Mouse (Mus musculus): ENCODE results near the gene Dpep1. TPM values are rescaled to one million over a fixed set of nuclear protein-coding genes. Genes with fewer than 3 reads are reported as not detected.

Gene Dpep1
- total RNA-seq (2014; fragmentation: Nextera tagmentation) (not detected in 2 replicates), total RNA-seq (2017) (not detected in 2 replicates)

GRCm38 (mm10) chr8:123185566-123186409, at the start of gene Dpep1:
Gene Dpep1 (plus strand): TSS chr8:123186242.
- no peak for ATAC-seq (replicated peaks; ENCODE audit: low FRiP score, low TSS enrichment, poor library complexity, severe bottlenecking)

DNA sequence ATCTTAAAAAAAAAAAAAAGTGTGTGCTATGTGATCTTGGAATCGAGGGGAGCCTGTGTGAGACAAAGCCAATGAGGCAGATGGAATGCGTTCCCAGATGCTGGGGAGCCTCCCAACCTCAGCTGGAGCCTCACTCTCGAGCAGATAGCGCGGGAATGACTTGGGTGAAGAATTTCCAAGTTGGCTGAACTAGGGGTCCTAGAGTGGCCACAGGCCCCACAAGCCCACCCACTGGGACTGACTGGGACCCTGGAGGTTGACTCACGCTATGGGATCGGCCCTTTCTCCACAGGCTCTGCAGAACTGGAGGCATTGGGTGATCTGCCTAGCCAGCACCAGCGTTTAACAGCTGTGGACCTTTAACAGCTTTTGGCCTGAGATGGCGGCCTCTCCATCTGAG, 49.8 kb upstream of the Dpep1 start:
- ATAC-seq (replicated peaks; ENCODE audit: low FRiP score, low TSS enrichment, poor library complexity, severe bottlenecking), result no peak

- ATAC-seq (replicated peaks; ENCODE audit: low FRiP score, low TSS enrichment, poor library complexity, severe bottlenecking), result no peak
These were observed 48.4 kb upstream of the Dpep1 start for GRCm38 (mm10) chr8:123137645-123138077.

GRCm38 (mm10) chr8:123138741-123139140, 47.3 kb upstream of the Dpep1 start:
- no peak for ATAC-seq (replicated peaks; ENCODE audit: low FRiP score, low TSS enrichment, poor library complexity, severe bottlenecking)

- ATAC-seq (replicated peaks; ENCODE audit: low FRiP score, low TSS enrichment, poor library complexity, severe bottlenecking), result no peak
These were observed 44.1 kb upstream of the Dpep1 start for GRCm38 (mm10) chr8:123141741-123142462.

DNA sequence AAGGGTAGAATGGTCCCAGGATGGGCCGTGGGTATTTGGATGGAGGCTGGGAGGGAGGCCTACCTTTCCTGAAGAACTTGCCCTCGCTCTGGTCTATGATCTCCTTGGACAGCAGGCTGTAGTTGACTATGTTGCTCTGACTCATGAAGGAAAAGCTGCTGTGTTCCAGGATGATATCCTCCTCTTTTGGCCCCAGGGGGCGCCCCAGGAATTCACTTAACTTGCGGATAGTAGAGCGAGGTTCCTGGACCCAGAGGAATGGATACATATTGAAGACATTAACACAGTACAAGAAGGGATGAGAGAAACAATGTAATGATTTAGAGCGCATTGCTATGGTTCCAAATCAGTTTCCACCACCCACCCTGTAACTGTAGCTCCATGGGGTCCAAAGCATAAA, 40.8 kb upstream of the Dpep1 start:
- ATAC-seq (replicated peaks; ENCODE audit: low FRiP score, low TSS enrichment, poor library complexity, severe bottlenecking), result 0 out of 2 replicates have a peak, but pooled peaks have one; percentile 36

- no peak for ATAC-seq (replicated peaks; ENCODE audit: low FRiP score, low TSS enrichment, poor library complexity, severe bottlenecking)
These were observed 39.7 kb upstream of the Dpep1 start for GRCm38 (mm10) chr8:123146390-123146789.

DNA sequence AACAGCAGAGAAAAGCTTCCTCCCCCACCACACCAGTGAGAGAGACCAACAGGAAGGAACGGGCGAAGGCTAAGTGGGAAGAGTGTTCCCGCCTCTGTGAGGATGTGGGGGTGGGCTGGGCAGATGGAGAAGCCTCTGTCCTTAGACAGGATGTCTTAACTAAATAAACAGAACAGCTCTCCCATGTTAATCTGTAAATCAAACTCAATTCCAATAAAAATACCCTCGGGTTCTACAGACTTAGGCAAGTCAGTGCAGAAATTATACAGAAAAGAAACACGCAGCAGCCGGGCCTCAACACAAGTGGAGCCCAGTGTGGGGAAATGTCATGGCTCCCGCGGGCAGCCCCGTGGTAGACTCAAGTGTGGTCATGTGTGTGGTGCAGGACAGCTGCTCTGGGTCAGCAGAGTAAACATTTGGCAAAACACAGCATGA, 35.3 kb upstream of the Dpep1 start:
- ATAC-seq (replicated peaks; ENCODE audit: low FRiP score, low TSS enrichment, poor library complexity, severe bottlenecking), result no peak

DNA sequence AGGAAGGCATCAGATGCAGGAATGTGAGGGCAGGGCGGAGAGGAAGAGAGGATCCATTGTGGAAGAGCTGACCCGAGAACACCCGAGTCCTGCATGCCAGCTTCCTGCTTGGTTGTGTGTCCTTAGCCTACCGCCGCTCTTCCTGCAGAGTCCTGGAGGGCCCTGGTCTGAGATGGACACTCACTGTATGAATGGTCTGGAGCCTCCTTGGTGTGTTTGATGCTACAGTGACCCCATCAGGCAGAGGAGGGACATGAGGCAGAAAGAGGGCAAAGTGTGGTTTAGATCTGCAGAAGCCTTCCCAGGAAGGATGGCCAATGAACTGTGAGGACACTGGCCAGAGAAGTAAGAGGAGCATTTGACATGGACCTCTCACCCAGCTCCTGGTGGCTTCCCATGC, 30.9 kb upstream of the Dpep1 start:
- ATAC-seq (replicated peaks; ENCODE audit: low FRiP score, low TSS enrichment, poor library complexity, severe bottlenecking), result no peak

DNA sequence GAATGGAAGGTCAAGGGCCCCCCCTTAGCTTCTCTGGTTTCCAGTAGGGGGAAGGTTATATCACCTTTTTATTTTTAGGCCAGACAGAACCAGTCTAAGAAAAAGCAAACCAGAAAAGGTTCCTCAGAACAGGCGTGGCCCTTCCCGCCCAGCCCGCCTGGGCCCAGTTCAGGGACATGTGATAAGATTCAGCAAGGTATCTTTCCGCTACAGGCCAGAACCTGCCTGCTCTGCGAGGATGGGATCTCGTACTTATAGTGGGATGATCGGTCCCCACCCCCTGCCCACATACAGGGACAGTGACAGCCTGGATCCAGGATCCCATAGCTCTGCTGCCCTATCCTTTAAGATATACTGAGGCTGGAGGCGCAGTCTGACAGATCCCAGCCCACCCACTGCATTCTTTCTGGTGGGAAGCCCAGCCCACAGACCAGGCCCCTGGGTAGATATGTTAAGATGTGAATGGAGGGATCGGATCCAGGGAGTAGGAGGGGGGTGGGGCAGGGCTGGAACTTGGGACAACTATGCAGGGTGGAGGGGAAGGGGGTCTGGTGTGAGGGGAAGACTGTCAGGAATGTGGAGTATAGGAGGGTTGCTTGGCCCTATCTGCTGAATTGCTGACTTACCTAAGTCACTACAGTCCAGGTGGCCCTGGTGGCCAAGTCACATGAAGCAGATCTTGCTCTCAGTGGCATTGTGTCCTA, 29.8 kb upstream of the Dpep1 start:
- ATAC-seq (replicated peaks; ENCODE audit: low FRiP score, low TSS enrichment, poor library complexity, severe bottlenecking), result peak; percentile 66

DNA sequence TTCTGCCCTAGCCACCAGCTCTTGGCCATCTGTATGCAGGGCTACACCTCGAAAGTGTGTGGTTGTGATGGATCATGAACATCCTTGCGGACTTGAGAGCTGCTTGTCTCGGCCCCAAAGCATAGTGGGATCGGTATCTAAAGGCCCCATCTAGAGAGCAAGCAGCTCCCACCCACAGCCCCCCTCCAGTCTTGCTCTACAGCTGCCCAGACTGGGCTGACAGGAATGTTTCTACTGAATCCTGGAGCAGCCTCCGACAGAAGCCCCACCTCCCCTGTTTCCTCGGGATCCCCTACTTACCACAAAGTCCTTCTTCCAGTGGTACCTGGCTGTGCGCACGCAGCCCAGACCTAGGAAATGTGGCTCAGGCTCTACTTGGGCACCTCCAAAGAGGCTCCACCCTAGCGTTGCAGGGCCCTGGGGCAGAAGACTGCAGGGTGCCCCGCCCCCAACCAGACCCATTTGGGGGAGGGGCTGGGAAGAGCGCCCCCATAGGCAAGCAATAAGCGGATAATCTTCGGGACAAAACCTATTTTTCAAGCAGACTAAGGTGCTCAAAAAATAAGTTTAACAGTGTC, 28.1 kb upstream of the Dpep1 start, which contains the start of gene Sult5a1:
Gene Sult5a1 (minus strand): TSS at position 428 of the 578 bp plus-strand sequence.
- ATAC-seq (replicated peaks; ENCODE audit: low FRiP score, low TSS enrichment, poor library complexity, severe bottlenecking), result no peak

GRCm38 (mm10) chr8:123181391-123181790, 4.7 kb upstream of the Dpep1 start:
- ATAC-seq (replicated peaks; ENCODE audit: low FRiP score, low TSS enrichment, poor library complexity, severe bottlenecking), result no peak

DNA sequence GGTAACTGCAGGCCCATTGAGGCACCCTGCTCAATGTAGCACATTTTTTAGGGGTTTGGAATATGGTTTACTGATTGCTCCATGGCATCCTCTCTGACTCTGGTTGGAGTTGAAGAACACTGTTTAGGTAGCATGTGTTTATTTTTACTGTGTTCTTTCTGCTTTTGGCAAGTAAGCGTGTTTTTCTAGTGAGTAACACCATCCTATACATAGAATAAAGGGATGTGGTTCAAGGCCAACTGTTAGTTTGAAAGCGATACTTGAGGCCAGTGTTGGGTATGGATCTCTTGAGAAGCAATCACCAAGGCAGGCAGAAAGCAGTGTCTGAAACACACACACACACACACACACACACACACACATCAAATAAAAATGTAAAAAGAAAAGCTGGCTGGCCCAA, 2.0 kb downstream of the Dpep1 start:
- ATAC-seq (replicated peaks; ENCODE audit: low FRiP score, low TSS enrichment, poor library complexity, severe bottlenecking), result no peak

- no peak for ATAC-seq (replicated peaks; ENCODE audit: low FRiP score, low TSS enrichment, poor library complexity, severe bottlenecking)
These were observed 2.8 kb downstream of the Dpep1 start for GRCm38 (mm10) chr8:123188841-123189240.

GRCm38 (mm10) chr8:123190678-123191077, 4.6 kb downstream of the Dpep1 start:
- peak; percentile 68; the same call in 1 of the 2 replicates for ATAC-seq (replicated peaks; ENCODE audit: low FRiP score, low TSS enrichment, poor library complexity, severe bottlenecking)

GRCm38 (mm10) chr8:123191908-123192307, 5.9 kb downstream of the Dpep1 start:
- ATAC-seq (replicated peaks; ENCODE audit: low FRiP score, low TSS enrichment, poor library complexity, severe bottlenecking), result no peak

DNA sequence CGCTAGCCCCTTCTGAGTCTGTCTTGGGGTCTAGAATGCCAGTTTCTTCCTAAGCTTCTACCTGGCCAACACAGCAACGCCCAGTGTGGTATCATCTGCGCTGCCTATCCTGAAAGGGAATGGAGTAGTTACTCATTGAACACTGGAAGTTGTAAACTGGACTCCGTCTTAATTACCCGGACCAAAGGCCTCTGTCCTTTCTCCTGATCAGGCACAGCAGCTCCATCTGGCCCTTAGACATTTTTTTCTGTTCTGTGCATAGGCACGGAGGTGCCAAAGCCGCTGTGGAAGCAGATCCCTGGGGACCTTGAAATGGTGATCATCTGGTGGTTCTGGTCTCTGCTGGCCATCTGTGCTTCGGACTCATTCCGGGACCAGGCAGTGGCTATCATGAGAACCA, 7.7 kb downstream of the Dpep1 start:
- ATAC-seq (replicated peaks; ENCODE audit: low FRiP score, low TSS enrichment, poor library complexity, severe bottlenecking), result no peak

- ATAC-seq (replicated peaks; ENCODE audit: low FRiP score, low TSS enrichment, poor library complexity, severe bottlenecking), result peak; percentile 59; the same call in 1 of the 2 replicates
These were observed 11.0 kb downstream of the Dpep1 start for GRCm38 (mm10) chr8:123197016-123197415.

DNA sequence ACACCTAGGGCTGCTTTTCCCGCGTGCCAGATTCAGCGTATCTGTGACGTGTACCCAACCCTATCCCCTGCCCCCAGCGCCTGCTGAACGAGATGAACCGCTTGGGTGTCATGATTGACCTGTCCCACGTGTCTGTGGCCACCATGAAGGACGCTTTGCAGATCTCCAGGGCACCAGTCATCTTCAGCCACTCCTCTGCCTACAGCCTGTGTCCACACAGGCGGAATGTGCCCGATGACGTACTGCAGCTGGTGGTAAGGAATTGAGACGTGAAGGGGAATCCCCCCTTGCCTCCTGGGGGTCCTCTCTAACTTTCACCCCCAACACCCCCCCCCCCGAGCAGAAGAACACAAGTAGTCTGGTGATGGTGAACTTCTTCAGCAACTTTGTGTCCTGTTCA, 13.8 kb downstream of the Dpep1 start:
- no peak for ATAC-seq (replicated peaks; ENCODE audit: low FRiP score, low TSS enrichment, poor library complexity, severe bottlenecking)

All from megakaryocyte-erythroid progenitor cell, adult 5-6 weeks (primary cell).